Mouse (Mus musculus): ENCODE measurements at regions not wholly inside any gene's neighbourhood (a gene's known extent, or its start where the extent isn't known, plus 50 kb on each side); places are given as distances from the start of the nearest gene placed in this dataset.

- no peak for TF ChIP-seq KAT2A (IDR thresholded peaks at IDR 0.05; ENCODE audit: insufficient replicate concordance, low read length)
- TF ChIP-seq POLR2A (IDR thresholded peaks at IDR 0.05; ENCODE audit: low read depth, low read length): no peak
- TF ChIP-seq CTCF (conservative IDR thresholded peaks at IDR 0.05 in 1 of 2, IDR thresholded peaks at IDR 0.05 in 1 of 2; ENCODE audit: low read depth in 2 of 2, low read length in 2 of 2): no peak
- TF ChIP-seq IRF4 (IDR thresholded peaks at IDR 0.05; ENCODE audit: low read depth, low read length): no peak
- TF ChIP-seq CHD1 (IDR thresholded peaks at IDR 0.05; ENCODE audit: low read depth, low read length): no peak
- TF ChIP-seq TCF12 (IDR thresholded peaks at IDR 0.05; ENCODE audit: low read depth, low read length): no peak
- TF ChIP-seq TBP (conservative IDR thresholded peaks at IDR 0.05; ENCODE audit: low read depth, low read length): no peak
- TF ChIP-seq SMC3 (IDR thresholded peaks at IDR 0.05; ENCODE audit: low read depth, low read length): no peak
- TF ChIP-seq ZC3H11A (IDR thresholded peaks at IDR 0.05; ENCODE audit: low read depth, low read length): no peak
- TF ChIP-seq POLR2AphosphoS2 (IDR thresholded peaks at IDR 0.05; ENCODE audit: low read depth, low read length): no peak
- TF ChIP-seq ETS1 (conservative IDR thresholded peaks at IDR 0.05; ENCODE audit: low read depth, low read length): no peak
- TF ChIP-seq USF1 (IDR thresholded peaks at IDR 0.05; ENCODE audit: low read depth, low read length): no peak
Measured at GRCm38 (mm10) chr5:132956184-132956583, 413.0 kb upstream of the Auts2 start.

Data from CH12.LX (cell line).